Mouse (Mus musculus) thymus, adult 18-20 months (tissue): ENCODE measurements around the gene Runx1.

ENCODE experiments used
- DNase-seq, 2 experiments: peaks; one replicate each; pipeline ENCODE4 v3.0.0; 2022; ENCODE audit warnings: mixed read lengths in 2 of 2

Runx1 gene

DNA sequence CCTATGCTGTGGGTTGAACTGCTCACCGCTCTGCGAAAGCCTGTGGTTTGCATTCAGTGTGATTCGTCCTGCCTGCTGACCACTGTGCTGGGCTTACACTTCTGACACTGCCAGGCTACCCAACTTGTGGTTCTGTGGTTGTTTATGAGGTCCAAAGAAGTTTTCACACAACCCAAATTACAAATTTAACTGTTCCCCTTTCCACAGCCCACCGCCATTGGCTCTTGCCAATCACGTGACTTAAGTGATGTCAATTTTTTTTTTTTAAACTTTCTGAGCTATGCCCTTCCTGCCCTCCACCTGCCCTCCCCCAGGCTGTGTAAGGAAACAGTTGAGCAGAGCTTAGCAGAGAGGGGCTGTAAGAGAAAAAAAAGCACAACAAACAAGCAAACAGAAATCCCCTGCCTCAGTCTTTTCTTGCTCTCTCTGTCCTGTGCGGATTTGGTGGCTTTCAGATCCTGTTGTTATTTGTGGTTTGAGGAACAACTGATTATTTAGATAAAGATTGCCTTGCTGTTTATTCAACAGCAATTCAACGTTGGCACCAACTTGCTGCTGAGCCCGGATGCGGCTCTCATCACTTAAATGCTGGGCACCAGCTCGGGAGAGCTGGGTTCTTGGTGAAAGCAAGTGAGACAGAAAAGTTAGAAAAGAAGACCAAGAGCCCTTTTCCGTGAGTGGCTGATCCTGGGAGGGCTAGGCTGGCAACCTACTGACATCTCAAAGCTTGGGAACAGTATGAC lies at the start of gene Runx1:
Gene Runx1, minus strand, starts transcription at position 242 of the 743 bp plus-strand sequence.
- DNase-seq: peak; percentile 60 to 85

DNA sequence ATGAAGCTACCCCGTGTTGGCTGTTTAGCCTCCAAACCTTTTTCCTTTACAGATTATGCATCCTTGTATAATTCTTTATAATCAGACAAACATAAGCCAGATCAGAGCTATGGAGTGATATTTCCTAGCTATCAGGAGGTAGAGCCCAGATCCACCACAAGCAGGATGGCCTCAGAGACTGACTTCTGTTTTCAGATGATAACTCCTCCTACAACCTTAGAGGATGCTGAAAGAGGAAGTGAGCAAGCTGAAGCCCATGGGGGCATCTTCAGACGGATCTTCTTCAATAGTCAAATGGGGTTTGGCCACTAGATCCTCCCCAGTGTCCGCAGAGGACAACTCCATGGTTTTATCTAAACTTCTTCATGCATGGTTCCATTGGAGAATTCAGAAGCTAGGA lies 48.1 kb upstream of the Runx1 start:
- DNase-seq: no peak

DNA sequence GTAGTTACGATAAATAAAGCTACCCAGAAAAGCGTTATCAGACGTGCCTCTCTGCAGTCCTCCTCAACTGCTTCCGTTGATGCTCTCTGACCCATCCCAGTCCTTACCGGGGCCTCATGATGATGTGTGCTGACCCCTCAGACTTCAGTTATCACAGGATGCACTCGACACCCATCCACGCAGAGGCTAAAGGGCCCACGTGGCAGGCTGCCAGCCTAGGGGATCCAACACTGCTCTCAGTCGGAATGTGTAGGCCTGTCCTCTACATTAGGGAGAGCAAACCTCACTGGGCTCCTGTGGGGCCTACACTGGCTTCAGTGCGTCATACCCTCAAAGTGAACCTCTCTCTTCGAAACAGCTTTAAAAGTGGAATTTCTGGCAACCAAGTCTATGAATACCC lies 45.8 kb upstream of the Runx1 start:
- no peak for DNase-seq

DNA sequence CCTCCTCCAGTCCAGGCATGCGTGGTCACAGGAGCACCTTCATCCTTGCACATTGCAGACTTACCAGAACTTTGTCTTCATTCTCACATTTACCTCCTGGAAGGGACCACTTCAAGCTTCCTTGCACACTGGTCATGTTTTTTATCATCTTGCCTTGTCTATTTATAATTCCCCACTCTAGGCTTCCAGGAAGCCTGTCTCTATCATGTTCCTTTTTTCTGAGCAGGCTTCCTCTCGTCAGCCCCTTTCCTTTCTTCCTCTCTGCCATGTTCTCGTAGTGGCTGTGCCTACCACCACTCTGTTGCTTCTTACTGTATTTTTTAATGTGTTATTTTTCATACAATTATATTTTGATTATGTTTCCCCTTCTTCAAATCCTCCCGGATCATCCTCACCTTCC lies 42.6 kb upstream of the Runx1 start:
- no peak for DNase-seq

DNA sequence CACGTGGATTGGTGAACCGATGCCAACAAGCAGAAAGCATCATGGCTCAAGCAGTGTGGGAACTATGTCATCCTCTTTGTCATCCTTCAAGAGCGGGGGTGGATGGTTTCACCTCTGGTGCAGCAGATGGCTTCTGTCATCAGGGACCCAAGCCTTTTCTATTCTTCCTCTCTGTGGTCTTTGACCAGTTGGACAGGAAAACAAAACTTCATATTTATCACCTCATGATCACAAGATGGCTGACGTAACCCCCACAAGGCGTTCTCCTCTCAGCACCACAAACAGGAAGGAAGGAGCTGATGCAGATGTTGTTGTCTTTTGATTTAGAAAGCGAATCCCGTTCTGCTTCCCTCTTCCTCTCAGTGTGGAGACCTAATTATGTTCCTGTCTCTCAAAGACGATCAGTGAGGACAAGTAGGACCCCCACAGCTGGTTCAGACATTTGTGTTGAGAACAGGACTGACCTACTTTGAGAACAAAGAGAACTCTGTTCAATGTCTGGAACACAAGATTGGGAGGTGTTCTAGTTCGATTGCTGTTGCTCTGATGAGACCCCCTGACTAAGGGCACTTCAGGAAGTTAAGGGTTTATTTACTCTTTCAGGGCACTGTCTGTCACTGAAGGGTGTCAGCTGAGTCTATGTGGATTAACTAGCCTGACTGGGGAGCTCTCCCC lies 41.4 kb upstream of the Runx1 start:
- DNase-seq: no peak

DNA sequence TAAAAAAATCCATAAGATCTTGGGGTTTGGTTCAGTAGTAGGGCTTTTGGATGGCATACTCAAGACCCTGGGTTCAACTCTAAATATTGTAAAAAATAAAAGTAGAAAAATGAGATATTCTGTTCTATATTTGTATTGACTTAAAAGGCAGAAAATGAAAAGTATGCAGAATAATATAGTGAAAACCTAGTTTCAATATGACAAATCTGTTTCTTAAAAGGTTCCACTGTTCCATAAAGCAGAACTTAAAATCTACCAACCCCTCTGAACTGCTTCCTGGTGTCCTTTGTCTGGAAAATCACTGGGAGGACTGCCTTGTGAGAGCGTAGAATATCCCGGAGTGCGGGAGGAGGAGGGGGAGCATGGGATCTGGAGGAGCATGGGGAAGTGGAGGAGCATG lies 39.4 kb upstream of the Runx1 start:
- DNase-seq: no peak

DNA sequence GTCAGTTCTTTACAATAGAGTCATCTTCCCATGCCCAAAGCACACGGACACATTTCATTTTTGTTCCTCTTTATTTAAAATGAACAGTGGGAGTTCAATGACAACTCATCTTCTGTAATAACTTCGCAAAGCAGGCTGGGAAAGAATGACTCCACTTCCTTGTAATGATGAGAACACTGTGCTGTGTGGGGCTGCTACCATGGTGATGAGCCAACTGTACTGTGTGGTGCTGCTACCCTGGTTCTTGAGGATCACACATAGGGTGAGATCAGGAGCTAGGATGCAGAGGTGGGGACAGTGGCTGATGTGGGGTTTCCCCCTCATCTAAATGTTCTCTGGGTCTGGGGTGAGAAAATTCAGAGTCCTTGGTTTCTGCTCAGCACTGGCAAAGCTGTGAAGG lies 38.2 kb upstream of the Runx1 start:
- DNase-seq: no peak

DNA sequence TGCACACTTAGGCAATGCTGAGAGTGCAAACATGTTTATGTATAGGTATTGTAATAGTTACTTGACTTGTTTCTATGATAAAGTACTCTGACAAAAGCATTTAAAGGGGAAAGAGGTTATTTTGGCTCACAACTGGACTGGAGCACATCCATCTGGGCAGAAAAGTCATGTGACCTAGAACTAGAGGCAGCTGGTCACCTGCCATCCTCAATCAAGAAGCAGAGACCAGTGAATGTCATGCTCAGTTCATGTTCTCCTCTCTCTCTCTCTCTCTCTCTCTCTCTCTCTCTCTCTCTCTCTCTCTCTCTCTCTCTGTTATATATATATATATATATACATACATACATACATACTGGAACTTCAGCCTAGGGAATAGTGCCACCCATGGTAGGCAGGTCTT lies 37.2 kb upstream of the Runx1 start:
- no peak for DNase-seq

DNA sequence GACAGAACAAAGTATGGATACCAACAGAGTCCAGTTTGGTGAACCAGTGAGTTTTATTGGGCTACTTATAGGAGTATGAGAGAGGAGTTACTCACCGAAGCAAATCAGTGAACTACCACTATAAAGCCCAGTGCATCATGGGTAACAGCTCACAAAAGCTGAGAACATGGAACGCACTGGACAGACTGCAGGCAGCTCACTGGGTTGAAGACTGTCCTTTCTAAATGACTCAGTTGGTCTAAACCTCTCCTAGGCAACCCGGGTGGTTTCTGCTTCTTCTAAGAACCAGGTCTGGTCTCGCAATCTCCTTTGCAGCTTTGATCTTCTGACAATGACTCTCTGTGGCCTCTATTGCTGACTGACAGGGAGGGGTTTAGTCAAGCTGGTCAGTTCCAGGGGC lies 36.5 kb upstream of the Runx1 start:
- no peak for DNase-seq

DNA sequence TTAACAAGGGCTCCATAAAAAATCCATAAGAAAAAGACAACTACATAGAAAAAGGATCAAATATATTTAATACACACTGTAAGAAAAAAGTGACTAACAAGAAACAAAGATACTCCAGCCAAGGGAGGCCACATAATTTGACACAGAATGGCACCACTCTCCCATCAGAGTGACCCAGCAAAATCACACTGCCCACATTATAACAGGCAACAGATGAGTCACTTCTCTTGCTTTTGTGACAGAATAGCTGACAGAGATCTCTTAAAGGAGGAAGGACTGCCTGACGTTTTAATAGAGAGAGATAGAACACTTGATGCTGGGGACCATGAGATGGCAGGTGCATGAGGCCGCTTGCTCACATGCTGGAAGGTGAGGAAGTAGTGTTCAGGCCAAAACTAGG lies 35.6 kb upstream of the Runx1 start:
- DNase-seq: no peak

DNA sequence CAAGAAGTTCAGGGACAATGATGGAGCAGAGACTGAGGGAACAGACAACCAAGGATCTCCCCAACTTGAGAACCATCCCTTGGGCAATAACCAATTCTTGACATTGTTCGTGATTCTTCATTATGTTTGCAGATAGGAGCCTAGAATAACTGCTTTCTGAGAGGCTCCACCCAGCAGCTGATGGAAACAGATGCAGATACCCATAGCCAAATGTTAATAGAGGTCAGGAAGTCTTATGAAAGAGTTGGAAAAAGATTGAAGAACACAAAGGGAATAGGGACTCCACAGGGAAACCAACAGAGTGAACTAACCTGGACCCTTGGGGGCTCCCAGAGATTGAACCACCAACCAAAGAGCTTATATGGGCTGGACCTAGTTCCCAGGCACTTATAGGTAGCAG lies 34.7 kb upstream of the Runx1 start:
- no peak for DNase-seq

DNA sequence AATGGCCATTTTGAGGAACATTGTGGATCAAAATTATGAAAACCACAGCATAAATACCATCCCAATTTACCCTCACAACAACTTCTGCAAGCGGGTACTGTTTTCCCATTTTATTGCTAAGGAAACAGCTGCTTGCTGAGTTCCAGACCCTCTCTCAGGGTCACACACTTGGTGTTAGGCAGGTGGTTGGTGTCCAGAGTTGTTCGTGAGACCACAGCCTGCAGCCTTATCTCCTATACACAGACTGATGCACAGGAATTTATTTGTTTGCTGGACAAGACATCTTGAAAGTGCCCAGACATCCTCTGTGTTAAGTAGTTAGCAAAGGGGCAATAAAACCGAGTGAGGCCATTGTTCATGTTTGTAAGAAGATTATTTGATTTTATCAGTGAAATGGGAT lies 30.8 kb upstream of the Runx1 start:
- DNase-seq: no peak

DNA sequence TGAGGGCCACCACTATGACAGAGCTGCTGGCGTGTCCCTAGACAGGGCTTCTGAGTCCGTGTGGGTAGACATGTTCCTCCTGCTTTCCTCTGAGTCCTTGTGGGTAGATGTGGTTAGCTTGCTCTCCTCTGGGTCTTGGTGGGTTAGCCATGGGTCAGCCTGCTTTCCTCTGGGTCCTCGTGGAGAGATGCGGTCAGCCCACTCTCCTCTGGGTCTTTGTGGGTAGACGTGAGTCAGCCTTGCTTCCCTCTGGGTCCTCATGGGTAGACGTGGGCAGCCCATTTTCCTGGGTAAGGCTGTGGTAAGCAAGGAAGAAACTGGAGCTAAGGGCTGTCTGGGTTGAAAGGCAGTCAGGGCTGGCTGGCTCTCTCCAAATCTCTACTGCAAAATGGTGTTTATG lies 26.3 kb upstream of the Runx1 start:
- DNase-seq: no peak

DNA sequence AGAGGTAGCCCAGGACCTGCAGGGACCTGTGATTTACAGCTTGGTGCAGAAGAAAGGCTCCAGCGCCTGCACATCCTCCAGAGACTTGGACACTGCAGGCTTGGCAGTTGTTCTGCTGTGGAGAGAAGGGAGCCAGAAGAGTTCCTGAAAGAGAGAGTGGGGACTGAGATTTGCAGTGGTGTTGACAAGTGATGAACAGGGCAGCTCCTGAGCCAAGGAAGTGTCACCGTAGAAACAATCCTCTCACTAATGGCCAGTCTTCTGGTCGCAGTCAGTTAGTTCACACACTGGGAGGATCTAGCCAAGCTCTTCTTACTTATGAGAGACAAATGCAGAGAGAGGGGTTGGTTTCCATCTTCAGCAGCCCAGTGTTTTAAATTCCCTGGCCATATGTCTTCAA lies 24.5 kb upstream of the Runx1 start:
- DNase-seq: no peak

DNA sequence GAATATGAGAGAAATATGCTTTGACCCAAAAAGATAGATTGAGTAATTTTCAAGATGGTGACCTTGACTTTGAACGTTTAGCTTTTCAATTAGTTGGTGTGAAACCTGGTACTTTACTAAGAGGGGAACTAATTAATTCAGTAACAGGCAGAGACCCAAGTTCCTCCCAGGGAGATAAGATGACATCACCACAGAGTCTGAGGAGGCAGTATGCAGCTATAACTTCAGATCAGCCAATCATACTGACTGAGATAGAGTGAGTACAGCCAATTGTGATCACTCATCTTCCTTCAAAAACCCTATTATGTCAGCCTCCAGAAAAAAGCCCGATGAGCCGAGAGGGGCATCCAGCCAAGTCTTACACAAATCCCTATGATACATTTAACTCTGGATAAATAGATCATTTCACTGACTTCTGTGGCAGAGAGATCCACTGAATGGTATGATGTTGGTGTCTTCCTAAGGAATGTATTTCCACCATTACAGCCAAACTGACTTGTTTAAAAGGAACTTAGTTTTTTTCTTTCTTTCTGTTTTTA lies 21.9 kb upstream of the Runx1 start:
- no peak for DNase-seq

DNA sequence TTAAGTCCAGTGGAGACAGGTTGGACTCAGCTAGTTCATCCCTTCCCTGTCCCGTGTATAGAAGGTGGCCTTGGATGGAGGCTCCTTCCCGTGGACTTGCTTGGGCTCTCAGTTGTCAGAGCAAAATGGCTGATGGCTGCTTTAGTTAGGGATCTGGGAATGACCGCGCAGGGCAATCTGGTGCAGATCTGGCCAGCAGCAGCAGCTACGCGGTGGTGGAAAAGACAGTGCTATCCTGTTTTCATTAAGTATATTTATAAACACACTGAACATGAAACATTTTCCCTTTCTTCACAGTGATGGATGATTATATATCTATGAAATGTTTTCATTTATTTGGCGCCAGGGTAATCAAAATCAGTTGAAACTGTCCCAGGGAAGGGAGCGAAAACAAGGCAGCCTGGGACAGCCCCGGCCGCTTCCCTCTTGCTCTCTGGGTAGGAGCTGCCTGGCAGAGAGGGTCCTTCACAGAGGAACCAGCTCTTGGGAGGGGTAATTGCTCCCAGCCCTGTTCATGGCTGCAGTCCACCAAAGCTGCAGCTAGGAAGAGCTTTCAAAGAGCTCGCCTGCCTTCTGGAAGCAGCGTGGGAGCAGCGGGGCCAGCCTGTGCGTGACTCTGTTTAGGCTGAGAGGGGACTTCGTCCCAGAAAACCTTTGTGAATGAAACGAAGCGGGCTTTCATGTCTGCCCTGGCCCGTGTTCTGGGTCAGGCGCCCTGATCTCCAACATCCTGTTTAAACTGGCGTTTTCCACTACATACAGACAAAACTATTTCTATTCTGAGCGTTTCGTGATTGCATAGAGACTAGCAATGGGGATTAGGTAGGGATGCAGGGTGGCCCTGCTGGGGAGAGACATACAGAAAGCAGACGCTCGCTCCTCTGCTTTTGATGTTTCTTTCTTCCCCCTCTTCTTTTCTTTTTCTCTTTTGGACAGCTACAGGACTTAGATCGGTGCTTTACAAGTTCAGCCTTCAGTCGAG lies 19.6 kb upstream of the Runx1 start:
- DNase-seq: no peak

DNA sequence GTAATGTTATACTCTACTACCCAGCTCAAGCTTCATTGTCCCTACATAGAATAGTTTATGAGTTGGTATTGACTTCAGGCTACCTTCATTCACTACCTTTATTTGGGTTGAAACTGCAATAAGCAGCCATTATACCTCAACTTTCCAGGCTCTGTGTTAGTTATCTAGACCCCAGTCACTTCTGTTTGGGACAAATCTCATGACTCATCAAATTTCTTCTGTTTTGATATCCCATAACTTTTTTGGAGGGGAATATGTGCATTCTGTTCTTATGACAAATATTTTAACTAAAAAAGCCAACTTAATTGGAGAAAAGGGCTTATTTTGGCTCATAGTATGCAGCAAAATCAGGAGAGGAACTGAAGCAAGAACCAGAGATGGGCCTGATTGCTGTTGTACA lies 12.8 kb upstream of the Runx1 start:
- DNase-seq: no peak

DNA sequence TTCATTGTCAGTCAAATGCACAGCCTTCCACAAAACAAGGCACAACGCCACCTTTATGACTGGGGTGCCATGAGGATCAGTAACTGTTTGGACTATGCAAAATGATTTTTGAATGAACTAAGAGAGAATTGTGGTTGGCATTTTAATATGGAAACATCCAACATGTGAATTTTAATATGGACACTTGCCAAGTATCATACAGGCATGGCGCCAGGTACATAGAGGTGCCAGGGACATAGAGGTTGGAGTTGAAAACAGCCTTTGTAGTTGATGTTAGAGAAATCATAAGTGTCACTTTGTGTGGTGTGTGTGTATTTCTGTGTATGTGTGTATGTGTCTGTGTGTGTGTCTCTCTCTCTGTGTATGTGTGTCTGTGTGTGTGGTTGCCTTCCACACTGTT lies 5.4 kb upstream of the Runx1 start:
- no peak for DNase-seq

DNA sequence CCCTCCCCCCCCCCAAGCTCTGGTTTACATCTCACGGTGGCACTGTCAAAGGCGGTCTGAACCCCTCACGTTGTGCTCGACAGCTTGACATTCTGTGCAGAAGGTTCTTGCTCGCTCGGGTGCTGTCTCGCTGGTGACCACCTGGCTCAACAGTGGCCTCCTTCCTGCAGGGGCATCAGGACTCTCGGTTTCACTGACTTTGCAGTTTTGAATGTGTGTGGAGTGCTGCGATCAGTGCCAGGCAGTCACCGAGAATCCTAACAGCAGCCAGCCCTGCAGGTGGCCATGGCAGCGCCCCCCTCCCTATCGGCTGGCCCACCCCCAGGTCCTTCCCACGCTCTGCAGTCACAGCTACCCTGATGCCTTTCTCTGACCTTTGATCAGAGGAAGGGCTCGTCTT lies 4.5 kb upstream of the Runx1 start:
- no peak for DNase-seq

DNA sequence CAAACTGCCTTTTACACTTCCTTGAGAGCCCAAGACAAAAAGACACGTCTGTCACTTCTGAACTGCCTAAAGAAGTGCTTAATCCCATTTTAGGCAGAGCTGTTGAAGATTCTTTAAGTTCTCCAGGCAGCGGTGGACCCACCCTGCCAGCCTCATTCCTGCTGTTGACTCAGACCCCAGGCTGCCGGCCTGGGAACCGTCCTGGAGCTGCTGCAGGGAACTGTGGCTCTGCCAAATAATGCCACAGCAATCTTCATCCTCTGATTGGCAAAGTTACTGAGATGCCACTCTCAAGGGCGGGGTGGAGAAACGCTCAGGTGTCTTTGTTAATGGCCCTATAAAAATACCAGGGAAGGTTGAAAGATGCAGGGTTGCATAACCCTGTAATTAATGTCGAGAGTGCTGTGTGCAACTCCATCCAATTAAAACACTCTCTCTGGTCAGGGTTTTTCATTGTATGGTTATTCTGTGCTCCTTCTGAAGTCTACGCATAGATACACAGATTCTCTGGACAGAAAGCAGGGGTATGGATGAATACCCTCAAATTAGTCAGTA lies 2.4 kb upstream of the Runx1 start:
- no peak for DNase-seq

DNA sequence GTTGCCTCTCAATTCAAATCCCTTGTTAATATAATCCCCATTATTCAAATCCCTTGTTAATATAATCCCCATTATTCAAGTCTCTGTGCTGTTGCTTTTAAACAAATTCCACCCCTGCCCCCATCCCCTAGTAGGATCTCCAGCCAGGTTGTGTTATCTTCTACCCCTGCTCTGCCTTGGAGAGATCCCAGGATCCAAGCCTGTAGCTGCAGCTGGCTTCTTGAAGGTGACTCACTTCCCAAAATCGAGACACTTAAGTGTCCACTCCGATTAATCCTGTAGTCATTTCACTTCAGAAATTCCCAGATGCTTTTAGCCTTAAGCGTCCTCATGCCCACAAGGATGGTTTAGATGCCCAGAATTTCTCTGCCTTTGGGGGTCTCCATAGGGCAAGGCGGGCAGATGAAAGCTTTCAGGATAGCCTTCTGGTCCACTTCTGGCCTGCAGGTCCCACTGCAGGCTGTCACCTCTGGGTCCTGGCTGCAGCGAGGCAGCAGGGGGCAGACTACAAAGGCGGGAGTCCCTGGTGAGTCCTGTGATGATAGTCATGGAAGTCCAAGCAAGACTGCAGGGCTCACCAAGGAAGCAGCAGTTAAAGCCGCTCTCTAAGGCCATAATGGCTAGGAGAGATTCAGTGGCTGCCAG lies 1.8 kb upstream of the Runx1 start:
- peak in 1 of 2 experiments; percentile 53 for DNase-seq

DNA sequence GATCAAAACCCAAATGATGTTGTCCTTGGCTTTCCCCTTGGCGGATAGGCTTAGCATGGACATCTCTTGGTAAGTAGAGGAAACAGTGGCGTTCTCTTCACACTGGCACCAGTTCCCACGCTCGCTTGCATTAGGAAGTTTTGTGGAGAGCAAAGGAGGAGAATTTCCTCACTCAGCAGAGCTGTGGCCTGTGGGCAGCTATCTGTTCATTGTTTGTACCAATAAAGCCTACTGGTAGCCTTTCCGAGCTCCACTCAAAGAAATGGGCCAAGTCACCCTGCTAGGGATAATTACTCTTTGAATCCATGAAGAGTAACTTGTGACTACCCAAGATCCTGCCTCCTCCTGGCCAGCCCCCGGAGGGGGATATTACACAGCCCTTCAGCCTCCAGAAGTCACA lies 734 bp upstream of the Runx1 start:
- no peak for DNase-seq
